Mouse (Mus musculus) right cerebral cortex, adult 18-20 months (tissue): Measurements from ENCODE around the gene Eif3c.

Source experiments
- DNase-seq: peaks from one replicate; pipeline ENCODE4 v3.0.0; 2022; ENCODE audit warnings: mixed read lengths

Eif3c gene

DNA sequence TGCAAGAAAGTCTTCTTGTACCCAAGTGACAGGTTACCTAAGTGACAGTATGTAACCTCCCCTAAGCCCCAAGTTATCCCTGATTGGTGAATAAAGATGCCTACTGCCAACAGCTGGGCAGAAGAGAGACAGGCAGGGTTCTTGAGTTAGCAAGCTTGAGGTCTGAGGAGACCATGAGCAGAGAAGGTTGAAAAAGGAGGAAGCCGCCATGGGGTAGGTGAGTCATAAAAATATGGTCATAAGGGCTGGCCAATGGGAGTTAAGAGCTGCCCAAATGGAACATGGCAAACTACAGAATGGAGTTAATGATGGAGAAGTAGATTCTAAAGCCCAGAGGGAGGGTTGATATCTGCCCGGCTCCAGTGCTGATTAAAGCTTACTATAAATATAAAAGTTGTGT lies 20.6 kb downstream of the Eif3c start:
- no peak for DNase-seq

DNA sequence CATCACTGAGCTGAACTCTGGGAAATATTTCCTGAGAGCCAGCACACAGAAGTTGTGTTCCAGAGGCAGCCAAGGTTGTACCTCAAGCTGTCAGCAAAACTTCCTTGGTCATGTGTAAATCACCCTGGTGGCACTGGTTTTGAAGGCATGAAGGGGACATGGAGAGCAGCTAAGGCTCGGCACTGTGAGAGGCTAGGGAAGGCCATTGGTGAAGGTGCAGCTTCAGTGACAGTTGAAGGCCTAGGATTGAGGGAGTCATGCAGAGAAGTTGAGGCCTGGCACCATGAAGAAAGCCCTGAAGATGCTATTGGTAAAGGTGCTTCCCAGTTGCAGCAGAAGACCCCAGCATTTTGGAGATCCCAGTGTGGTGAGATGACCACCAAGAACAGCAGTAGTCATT lies 24.6 kb downstream of the Eif3c start:
- DNase-seq: no peak

DNA sequence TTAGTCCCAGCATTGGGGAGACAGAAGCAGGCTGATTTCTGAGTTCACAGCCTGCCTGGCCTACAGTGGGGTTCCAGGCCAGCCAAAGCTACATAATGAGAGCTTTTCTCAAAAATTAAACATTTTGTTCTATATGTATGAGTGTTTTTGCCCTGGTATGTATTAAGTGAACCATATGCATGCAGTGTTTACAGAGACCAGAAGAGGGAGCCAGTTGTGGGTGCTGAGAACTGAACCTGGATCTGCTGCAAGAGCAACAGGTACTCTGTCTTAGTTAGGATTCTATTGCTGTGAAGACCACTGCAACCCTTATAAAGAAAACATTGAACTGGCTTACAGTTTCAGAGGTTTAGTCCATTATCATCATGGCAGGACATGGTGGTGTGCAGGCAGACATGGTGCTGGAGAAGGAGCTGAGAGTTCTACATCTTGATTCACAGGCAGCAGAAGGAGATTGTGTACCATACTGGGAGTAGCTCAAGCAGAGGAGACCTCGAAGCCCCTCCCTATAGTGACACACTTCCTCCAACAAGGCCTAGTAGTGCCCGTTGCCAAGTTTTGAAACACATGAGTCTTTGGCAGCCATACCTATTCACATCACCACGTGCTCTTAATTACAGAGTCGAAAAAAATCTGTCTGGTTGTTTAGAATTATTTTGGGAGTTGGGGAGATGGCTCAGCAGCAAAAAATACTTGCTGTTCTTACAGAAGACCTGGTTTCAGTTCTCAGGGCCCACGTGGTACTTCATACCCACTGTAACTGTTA lies 28.2 kb downstream of the Eif3c start:
- peak; percentile 13 for DNase-seq

DNA sequence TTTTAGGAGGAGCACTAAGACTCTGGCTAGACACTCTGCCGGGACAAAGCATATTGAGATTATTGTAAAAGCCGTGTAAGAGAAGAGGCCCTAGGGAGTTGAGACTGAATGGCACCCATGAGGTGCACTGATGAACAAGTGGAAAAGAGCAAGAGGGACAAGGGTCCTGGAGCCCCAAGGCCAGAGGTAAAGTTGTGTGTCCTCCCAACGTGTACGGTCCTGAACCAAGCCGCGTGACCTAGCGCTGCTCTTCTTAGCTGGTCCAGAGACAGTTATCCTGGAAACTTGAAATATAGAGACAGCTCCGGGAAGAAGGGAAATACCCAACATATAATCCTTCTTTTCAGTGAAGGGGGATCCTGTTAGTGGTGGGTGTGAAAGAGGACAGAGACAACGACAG lies 29.7 kb downstream of the Eif3c start:
- DNase-seq: no peak

DNA sequence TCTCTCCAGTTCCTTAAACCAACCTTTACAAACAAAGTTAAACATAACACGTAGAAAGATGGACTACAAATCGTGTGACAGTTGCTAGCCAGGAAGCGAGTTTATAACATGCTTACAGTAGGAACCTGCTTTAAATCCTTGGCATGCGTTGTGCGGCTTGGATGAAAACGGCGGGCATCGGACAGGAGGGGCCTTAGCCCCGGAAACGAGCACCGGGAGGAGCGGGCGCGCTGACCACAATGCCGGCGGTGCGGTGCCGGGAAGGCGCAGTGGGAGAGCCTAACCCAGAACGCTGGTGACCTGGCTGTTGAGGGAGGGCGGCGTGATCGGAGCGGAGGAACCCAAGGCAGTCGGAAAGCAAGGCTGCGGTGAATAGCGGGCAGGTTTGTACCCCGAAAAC lies 30.4 kb downstream of the Eif3c start:
- no peak for DNase-seq

DNA sequence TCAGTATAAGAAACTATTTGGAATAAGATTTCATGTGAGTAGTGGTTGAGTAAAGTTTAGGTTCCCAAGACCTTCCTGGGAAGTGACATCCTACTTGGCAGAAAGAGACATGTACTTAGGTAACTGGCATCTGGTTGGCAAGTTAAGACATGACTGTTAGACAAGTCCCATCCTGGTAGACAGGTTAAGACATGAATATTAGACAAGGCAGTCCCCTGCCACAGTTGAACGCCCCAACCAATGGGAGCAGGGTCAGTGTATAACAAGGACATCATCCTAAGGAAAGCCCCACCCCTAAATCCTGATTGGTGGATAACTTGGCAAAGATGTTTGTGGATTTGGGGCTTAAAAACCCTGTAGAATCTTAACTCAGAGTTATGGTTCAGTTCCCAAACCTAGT lies 32.8 kb downstream of the Eif3c start:
- DNase-seq: no peak

DNA sequence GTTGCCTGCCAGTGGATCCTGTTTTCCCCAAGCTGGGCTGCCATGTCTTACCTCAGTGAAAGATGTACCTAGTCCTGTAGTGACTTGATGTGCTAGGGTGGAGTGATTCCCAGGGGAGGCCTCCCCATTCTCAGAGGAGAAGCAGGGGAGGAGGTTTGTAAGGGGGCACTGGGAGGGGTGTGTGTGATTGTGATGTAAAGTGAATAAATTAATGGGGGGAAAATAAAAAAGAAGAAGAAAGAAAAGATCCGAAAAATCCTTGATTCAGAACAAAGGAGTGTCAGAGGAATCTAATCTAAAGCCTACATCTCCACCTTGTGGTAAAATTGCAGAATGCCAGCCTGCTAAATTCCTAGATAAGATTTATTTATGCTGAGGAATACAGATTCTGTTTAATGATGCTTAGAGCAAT lies 38.0 kb downstream of the Eif3c start:
- DNase-seq: peak; percentile 28

DNA sequence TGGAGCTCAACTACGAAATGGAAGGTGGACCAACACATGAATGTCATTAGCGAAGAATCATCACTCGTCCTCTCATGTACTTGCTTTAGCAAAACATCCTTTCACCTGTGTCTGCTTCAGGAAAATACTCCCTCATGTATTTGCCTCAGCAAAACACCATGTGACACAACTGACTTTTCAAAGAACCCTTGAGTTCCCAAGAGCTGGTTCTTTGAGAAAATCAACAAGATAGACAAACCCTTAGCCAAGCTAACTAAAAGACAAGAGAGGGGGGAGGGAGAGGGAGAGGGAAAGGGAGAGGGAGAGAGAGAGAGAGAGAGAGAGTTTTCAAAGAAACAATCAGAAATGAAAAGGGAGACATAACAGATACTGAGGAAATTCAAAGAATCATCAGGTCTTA lies 42.9 kb downstream of the Eif3c start:
- DNase-seq: no peak

DNA sequence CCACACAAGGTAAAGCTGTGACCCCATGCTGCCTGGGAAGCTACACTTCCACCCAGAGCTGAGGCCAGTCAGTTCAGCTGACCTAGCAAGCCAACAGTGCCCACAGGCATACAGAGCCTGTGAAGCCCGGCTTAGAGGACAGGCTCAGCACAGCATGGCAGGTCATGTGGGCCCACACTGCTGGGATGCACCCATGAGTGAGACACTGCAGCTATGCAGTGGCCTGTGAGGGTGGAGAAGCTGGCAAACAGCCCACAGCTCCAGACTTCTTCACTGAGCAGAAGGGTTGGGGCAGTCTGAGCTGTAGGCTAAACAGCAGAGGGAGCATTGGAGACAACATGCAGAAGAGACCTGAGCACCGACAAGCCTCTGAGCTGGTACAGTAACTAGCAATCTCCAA lies 46.7 kb downstream of the Eif3c start:
- no peak for DNase-seq

DNA sequence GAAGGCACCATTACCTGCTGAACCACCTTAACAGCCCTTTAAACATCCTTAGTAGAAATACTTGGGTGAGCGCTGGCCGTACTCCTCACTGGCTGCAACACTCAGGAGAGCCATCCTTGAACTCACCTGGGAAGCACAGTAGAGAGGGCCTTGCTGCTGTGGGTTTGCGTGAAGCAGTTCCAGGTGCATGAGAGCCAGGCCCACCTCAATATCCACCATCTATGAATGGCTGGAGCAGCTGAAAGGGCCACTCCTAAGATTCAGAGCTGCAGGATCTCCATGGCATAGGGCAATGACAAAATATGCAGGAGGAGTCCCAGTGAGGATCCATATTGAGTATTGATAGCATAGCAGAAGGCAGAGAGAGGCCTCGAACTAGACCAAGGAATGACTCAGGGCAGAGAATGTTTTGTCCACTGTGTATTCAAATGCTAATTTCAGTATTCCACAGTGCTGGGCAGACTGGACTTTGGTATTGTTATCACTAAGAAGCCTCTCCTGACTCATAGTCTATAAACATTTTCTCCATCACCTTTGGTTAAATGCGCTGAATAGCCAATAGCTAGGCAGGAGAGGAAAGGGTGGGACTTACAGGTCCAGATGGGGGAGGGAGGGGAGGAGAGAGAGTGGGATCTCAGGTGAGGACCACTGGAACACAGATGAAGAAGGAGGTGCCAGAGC lies 47.8 kb downstream of the Eif3c start:
- DNase-seq: no peak

DNA sequence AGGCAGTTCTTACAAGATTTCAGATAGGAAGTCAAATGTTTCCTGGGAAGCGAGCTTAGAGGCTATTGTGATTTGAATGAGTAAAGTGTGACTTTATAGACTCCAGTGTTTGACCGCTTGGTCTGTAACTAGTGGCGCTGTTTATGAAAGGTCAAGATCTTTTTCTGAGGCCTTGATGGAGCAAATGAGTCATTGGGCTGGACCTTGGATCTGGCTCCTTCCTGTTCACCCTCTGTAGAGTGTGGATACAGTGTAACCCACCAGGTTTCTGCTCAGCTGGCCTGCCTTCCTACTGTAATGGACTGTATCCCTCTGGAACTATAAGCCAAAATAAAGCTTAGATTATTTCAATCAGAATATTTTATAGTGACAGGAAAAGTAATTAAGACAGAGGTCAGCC lies 54.9 kb downstream of the Eif3c start:
- DNase-seq: no peak

DNA sequence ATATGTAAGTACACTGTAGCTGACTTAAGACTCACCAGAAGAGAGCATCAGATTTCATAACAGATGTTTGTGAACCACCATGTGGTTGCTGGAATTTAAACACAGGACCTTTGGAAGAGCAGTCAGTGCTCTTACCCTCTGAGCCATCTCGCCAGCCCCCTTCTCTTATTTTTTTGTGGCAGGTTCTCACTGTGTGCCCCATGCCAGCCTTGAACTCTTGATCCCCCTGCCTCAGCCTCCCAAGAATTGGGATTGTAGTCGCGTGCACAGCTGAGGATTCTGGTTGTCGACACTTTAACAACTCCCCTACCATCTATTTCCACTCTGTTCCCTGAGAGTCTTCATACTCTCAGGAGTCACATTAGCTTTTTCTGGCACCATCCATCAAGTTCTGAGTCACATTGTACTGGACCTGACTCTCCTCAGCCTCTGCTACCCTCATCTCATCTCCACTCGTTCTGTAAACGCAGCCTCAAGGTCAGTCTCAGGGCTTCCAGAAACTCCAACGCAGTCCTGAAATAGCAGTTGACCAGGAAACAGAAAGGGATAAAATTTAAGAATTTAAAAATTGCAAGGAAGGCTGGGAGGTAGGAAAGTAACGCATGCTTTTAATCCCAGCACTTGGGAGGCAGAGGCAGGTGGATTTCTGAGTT lies 59.0 kb downstream of the Eif3c start:
- no peak for DNase-seq

DNA sequence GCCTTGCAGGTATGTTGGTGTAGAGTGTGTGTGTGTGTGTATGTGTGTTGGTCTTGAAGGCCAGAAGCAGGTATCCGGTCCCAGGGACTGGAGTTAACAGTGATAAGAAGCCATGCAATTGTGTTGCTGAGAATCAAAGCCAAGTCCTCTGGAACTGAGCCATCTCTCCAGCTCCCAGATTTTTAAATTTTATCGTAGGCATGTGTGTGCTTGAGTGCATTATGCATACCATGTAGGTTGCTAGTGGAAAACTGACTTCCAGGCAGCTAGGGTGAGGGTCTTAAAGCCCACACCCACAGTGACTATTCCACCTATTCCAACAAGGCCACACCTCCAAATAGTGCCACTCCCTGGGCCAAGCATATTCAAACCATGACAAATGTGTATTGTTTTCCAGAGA lies 61.3 kb downstream of the Eif3c start:
- no peak for DNase-seq

DNA sequence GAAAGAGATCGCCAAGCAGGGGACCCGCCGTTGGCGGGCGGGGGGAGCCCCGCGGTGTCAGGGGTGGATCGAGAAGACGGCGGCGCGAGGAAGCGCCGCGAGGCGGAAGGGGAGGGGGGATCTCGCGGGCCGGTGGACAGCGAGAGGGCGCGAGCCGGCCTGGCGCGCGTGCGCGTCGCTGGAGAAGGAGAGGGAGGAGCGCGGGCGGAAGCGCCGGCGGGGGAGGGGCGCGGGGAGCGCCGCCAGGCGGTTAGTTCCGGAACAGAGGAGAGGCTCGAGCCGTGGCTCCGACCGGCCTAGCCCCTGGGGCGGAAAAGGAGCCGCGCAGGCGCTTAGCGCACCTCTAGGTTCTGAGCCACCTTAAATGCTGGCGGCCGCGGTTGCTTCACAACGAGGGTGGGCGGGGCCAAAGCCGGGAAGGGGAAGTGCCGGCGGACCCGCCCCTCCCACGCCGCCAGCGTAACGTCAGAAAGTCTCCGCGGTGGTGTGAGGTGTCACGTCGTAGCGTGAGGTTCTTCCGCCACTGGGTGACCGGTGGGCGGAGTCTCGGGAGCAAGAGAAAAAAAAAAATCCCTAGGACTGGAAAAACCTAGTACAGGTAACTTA lies 62.8 kb downstream of the Eif3c start, which contains the start of gene Atxn2l:
Atxn2l (minus strand) TSS at position 165 of the 606 bp plus-strand sequence.
- peak; percentile 99 for DNase-seq

DNA sequence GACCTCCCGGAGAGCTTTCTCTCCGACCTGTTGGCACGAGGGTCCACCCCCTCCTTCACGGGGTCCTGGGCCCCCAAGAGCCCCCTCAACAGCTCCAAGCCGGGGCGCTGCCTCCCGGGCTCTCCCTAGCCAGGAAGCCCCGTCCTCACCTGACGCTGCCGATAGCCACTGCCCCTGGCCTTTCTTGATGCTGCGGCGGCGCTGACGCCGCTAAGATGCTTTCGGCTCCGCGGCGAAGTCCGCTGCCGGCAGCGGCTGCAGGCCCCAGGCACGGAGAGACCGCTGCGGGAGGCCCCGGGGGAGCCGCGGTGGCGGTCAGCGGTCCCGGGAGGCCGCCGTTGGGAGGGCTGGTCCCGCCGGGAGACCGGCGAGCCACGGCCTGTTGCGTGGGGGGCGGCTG lies 63.5 kb downstream of the Eif3c start:
- no peak for DNase-seq

DNA sequence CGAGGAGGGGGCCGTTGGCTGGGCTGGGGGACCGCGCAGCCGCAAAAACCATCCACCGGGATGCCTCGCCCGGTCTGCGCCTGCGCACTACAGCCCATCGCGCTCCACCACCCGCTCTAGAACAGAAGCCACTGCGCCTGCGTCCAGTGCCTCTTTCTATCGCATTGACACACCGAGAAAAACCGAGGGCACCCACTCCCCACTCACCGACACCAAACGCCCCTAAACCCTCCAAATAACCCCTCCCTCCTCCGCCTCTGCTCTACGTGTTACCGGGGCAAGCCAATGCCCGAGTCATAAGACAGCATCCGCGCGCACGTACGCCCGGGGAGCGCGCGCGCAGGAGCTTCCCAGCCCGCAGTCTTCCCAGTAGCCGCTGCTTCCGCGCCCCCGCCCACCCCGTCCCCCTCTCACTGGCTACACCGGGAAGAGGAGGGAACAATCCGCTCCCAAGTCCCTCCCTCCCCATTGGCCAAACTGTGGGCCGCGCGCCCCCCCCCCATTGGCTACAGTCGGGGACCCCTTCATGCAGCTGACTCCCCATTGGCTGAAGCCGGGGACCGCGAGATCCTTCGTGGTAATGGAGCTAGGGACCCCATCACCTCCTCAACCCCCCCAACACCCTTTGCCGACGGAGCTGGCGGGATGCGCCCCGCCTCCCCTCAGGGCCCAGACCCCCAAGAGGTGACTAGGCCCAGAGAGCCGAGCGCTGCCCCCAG lies 64.0 kb downstream of the Eif3c start:
- DNase-seq: peak; percentile 93

DNA sequence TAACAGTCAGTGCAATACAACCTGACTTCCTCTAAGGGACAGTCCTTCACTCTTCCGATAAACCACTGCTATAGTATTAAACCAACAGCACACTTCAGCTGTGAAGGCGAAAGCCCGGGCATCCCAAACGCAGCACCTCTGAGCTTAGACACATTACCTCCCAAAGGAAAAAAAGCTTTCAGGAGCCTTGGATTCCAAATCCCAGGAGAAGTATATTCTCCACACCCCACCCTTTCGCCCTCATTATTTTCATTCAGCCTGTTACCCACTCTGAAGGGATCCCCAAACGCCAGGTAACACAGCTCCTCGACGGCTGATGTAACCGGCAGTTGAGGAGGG lies 64.6 kb downstream of the Eif3c start:
- no peak for DNase-seq

DNA sequence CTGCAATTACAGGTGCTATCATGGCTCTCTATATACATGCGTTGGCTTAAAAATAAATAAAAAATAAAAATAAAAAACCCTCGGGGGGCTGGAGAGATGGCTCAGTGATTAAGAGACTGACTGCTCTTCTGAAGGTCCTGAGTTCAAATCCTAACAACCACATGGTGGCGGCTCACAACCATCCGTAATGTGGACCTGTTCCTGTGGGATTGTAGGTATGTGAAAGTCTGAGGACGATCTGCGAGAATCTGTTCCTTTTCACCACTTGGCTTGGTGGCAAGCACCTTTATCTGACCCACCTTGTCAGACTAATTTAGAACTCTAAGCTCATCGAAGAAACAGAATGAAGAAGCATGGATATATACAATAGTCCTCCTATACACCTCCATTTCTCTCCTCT lies 66.8 kb downstream of the Eif3c start:
- DNase-seq: no peak

DNA sequence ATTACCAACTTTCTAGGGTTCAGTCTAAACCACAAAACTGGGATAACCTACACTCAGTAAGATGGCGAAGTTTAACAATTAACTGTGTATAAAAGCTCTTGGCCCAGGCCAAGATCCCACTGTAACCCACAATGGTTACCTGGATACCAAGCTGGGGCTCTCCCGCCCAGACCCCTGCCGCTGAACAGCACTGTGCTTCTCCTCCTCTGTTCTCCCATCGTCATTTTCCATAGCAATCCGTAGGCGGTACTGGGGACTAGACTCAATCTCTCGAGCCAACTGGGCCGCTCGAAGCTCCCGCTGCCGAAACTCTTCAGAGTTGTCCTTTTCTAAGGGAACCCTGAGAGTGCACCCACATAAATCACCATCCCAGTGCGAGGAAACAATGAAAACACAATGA lies 68.2 kb downstream of the Eif3c start:
- no peak for DNase-seq

DNA sequence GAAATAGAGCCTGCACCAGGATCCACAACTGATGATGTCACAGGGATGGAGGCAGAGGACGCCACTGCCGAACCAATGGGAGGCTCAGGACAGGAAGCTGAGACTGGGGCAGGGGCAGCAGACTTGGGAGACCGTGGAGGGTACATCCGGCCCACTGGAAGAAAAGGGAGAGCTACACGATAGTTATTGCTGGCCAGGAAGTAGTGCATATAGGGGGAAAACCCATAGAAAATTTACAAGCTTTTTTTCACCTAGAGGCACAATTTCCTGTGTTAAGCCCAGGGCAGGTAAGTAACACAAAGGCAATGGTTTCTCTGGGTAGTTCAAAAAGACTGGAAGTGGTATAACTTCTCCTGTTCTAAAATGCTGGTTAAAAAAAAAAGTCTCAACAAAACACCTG lies 69.7 kb downstream of the Eif3c start:
- DNase-seq: no peak
